Mouse (Mus musculus) adrenal gland, postnatal 36 days (tissue): ENCODE measurements at regions not wholly inside any gene's neighbourhood (a gene's known extent, or its start where the extent isn't known, plus 50 kb on each side); places are given as distances from the start of the nearest gene placed in this dataset.

Experiments used
- DNase-seq, 2 experiments: peaks; one replicate each; pipeline ENCODE4 v3.0.0; 2021; ENCODE audit warnings: mixed read lengths in 1 of 2

- DNase-seq = peak; percentile 5 to 50
Observed at GRCm38 (mm10) chr12:7777220-7778055, 200.0 kb upstream of the Apob start.

GRCm38 (mm10) chr12:7778056-7778440, 199.4 kb upstream of the Apob start:
- DNase-seq = peak; percentile 12 to 19

- peak; percentile 27 to 34 for DNase-seq
Observed at GRCm38 (mm10) chr12:7816616-7817015, 160.8 kb upstream of the Apob start.

GRCm38 (mm10) chr12:7820006-7820704, 157.3 kb upstream of the Apob start:
- DNase-seq = no peak

GRCm38 (mm10) chr12:7820718-7821117, 156.7 kb upstream of the Apob start:
- DNase-seq = no peak

GRCm38 (mm10) chr12:7835731-7836130, 141.7 kb upstream of the Apob start:
- no peak for DNase-seq

GRCm38 (mm10) chr12:7853876-7854275, 123.6 kb upstream of the Apob start:
- no peak for DNase-seq

GRCm38 (mm10) chr12:7855683-7856082, 121.8 kb upstream of the Apob start:
- no peak for DNase-seq

- no peak for DNase-seq
Observed at GRCm38 (mm10) chr12:7859533-7859932, 117.9 kb upstream of the Apob start.

- DNase-seq = no peak
Observed at GRCm38 (mm10) chr12:7870004-7870403, 107.4 kb upstream of the Apob start.

- no peak for DNase-seq
Observed at GRCm38 (mm10) chr12:7870473-7870872, 107.0 kb upstream of the Apob start.

- DNase-seq = no peak
Observed at GRCm38 (mm10) chr12:7875454-7875853, 102.0 kb upstream of the Apob start.

GRCm38 (mm10) chr12:7876302-7877063, 101.0 kb upstream of the Apob start:
- DNase-seq = no peak

- DNase-seq = no peak
Observed at GRCm38 (mm10) chr12:7878761-7879160, 98.7 kb upstream of the Apob start.

- no peak for DNase-seq
Observed at GRCm38 (mm10) chr12:7896156-7896555, 81.3 kb upstream of the Apob start.

- DNase-seq = no peak
Observed at GRCm38 (mm10) chr12:7905329-7905728, 72.1 kb upstream of the Apob start.

- no peak for DNase-seq
Observed at GRCm38 (mm10) chr12:7906831-7907230, 70.6 kb upstream of the Apob start.

GRCm38 (mm10) chr12:7909746-7910360, 67.6 kb upstream of the Apob start:
- DNase-seq = no peak

- no peak for DNase-seq
Observed at GRCm38 (mm10) chr12:7910509-7910908, 66.9 kb upstream of the Apob start.

- no peak for DNase-seq
Observed at GRCm38 (mm10) chr12:7918385-7918784, 59.1 kb upstream of the Apob start.

GRCm38 (mm10) chr12:7918967-7919708, 58.3 kb upstream of the Apob start:
- DNase-seq = no peak
